Mouse (Mus musculus) limb, embryonic 12.5 days (tissue): ENCODE measurements around the gene Cntnap5a. TPM values are rescaled to one million over a fixed set of nuclear protein-coding genes. Genes with fewer than 3 reads are reported as not detected.

Experiments
- ATAC-seq: fragments of 200-750 bp; cut with Nextera tagmentation; 2 replicates; pipeline ENCODE4 v1.8.0; 2017; ENCODE audit warnings: low read depth, moderate TSS enrichment; ENCODE audit not compliant: insufficient number of reproducible peaks, insufficient read depth, low FRiP score, low TSS enrichment
- H3K27ac ChIP-seq: fragments of 300-500 bp; sonication (generic); 2 replicates; pipeline ENCODE4 v1.5.1; 2016; ENCODE audit warnings: mild to moderate bottlenecking, moderate library complexity
- H3K27me3 ChIP-seq: fragments of 300-500 bp; sonication (generic); 2 replicates; pipeline ENCODE4 v1.6.1; 2016; ENCODE audit warnings: mild to moderate bottlenecking, moderate library complexity
- H3K36me3 ChIP-seq: fragments of 300-500 bp; sonication (generic); 2 replicates; pipeline ENCODE4 v1.6.1; 2016; ENCODE audit warnings: mild to moderate bottlenecking, moderate library complexity
- H3K4me1 ChIP-seq: fragments of 300-500 bp; sonication (generic); replicated peaks from 2 replicates; pipeline ENCODE4 v1.6.1; 2016
- H3K4me2 ChIP-seq: fragments of 300-500 bp; sonication (generic); 2 replicates; pipeline ENCODE4 v1.6.1; 2016; ENCODE audit warnings: mild to moderate bottlenecking, moderate library complexity
- H3K4me3 ChIP-seq: fragments of 300-500 bp; sonication (generic); replicated peaks from 2 replicates; pipeline ENCODE4 v1.5.1; 2016; ENCODE audit warnings: mild to moderate bottlenecking
- H3K9ac ChIP-seq: fragments of 300-500 bp; sonication (generic); replicated peaks from 2 replicates; pipeline ENCODE4 v1.6.1; 2016; ENCODE audit warnings: mild to moderate bottlenecking, moderate library complexity
- H3K9me3 ChIP-seq: fragments of 300-500 bp; sonication (generic); 2 replicates; pipeline ENCODE4 v1.6.1; 2016; ENCODE audit warnings: mild to moderate bottlenecking, moderate library complexity
- WGBS: fragments of 180-500 bp; shearing (Covaris S2); methylation state at CpG from one replicate; pipeline ENCODE4 v1.1.7; 2016; 5-methylcytosine and 5-hydroxymethylcytosine counted together
- polyA plus RNA-seq: library from polyadenylated mRNA; unstranded; fragments of >200 nt; fragmentation: Nextera tagmentation; extraction: Ambion mirVana; gene quantifications from 2 replicates; pipeline ENCODE4 v1.2.1, GENCODE M21; 2016

Cntnap5a gene
- polyA plus RNA-seq, 1 experiment from 2014 or later = not detected

GRCm38 (mm10) chr1:115918396-115918795, 233.8 kb downstream of the Cntnap5a start:
- Histone ChIP-seq H3K9ac (no peak overlapping the region), H3K9me3 (0 out of 2 replicates have a peak, but pooled peaks cover 5% of the 10 kb centered on the region), H3K27me3 (no peaks in the 10 kb centered on the region), H3K27ac (no peak overlapping the region), H3K4me1 (no peaks in the 10 kb centered on the region), H3K4me2 (no peak overlapping the region), H3K36me3 (no peaks in the 10 kb centered on the region), H3K4me3 (no peak overlapping the region)
- no peak for ATAC-seq
- 65% methylated on average over 1 of the region's 1 CpGs for WGBS

- Histone ChIP-seq H3K27ac (no peak overlapping the region), H3K36me3 (no peaks in the 10 kb centered on the region), H3K4me2 (no peak overlapping the region), H3K9ac (no peak overlapping the region), H3K4me1 (no peaks in the 10 kb centered on the region), H3K4me3 (no peak overlapping the region), H3K27me3 (no peaks in the 10 kb centered on the region), H3K9me3 (no peaks in the 10 kb centered on the region)
- 87% methylated on average over 1 of the region's 1 CpGs for WGBS
- ATAC-seq = no peak
Measured at GRCm38 (mm10) chr1:115925953-115926665, 241.6 kb downstream of the Cntnap5a start.

- ATAC-seq = no peak
- H3K4me3 ChIP-seq = no peak overlapping the region
- 42% methylated on average over 1 of the region's 1 CpGs for WGBS
- no peak overlapping the region for H3K9ac ChIP-seq
- H3K4me1 ChIP-seq = no peaks in the 10 kb centered on the region
- H3K4me2 ChIP-seq = no peak overlapping the region
- no peak overlapping the region for H3K27ac ChIP-seq
- H3K9me3 ChIP-seq = no peaks in the 10 kb centered on the region
- no peaks in the 10 kb centered on the region for H3K27me3 ChIP-seq
- no peaks in the 10 kb centered on the region for H3K36me3 ChIP-seq
Measured at GRCm38 (mm10) chr1:115932045-115932444, 247.5 kb downstream of the Cntnap5a start.

- 80% methylated on average over 3 of the region's 3 CpGs for WGBS
- H3K36me3 ChIP-seq = no peaks in the 10 kb centered on the region
Measured at GRCm38 (mm10) chr1:115945892-115946291, 261.3 kb downstream of the Cntnap5a start.

GRCm38 (mm10) chr1:115956528-115956927, 272.0 kb downstream of the Cntnap5a start:
- Histone ChIP-seq H3K9ac (no peak overlapping the region), H3K4me1 (no peaks in the 10 kb centered on the region), H3K4me2 (no peak overlapping the region), H3K9me3 (no peaks in the 10 kb centered on the region), H3K36me3 (no peaks in the 10 kb centered on the region), H3K27ac (no peak overlapping the region), H3K4me3 (no peak overlapping the region), H3K27me3 (no peaks in the 10 kb centered on the region)
- no peak for ATAC-seq
- WGBS = 89% methylated on average over 2 of the region's 2 CpGs

More at GRCm38 (mm10) chr1:115945892-115946291, 261.3 kb downstream of the Cntnap5a start:
- H3K4me1 ChIP-seq = no peaks in the 10 kb centered on the region
- H3K9ac ChIP-seq = no peak overlapping the region
- no peaks in the 10 kb centered on the region for H3K27me3 ChIP-seq
- no peak overlapping the region for H3K4me3 ChIP-seq
- no peak overlapping the region for H3K4me2 ChIP-seq
- no peak for ATAC-seq
- H3K9me3 ChIP-seq = no peaks in the 10 kb centered on the region
- H3K27ac ChIP-seq = no peak overlapping the region

GRCm38 (mm10) chr1:115964993-115965575, 280.5 kb downstream of the Cntnap5a start:
- no peak overlapping the region for H3K9ac ChIP-seq
- no peak for ATAC-seq
- no peak overlapping the region for H3K4me3 ChIP-seq
- no peak overlapping the region for H3K27ac ChIP-seq
- no peaks in the 10 kb centered on the region for H3K9me3 ChIP-seq
- no peaks in the 10 kb centered on the region for H3K4me1 ChIP-seq
- no peak overlapping the region for H3K4me2 ChIP-seq
- WGBS = 92% methylated on average over 4 of the region's 4 CpGs
- no peaks in the 10 kb centered on the region for H3K27me3 ChIP-seq
- H3K36me3 ChIP-seq = no peaks in the 10 kb centered on the region

- Histone ChIP-seq H3K9me3 (no peaks in the 10 kb centered on the region), H3K36me3 (no peaks in the 10 kb centered on the region), H3K27ac (no peak overlapping the region), H3K4me1 (no peaks in the 10 kb centered on the region), H3K9ac (no peak overlapping the region), H3K4me3 (no peak overlapping the region), H3K4me2 (no peak overlapping the region), H3K27me3 (no peaks in the 10 kb centered on the region)
- ATAC-seq = no peak
- WGBS = 80% methylated on average over 1 of the region's 1 CpGs
Measured at GRCm38 (mm10) chr1:115990204-115990603, 305.6 kb downstream of the Cntnap5a start.

GRCm38 (mm10) chr1:116015768-116016167, 331.2 kb downstream of the Cntnap5a start:
- Histone ChIP-seq H3K36me3 (no peaks in the 10 kb centered on the region), H3K9me3 (no peaks in the 10 kb centered on the region), H3K27me3 (no peaks in the 10 kb centered on the region), H3K4me2 (no peak overlapping the region), H3K27ac (no peak overlapping the region), H3K4me3 (no peak overlapping the region), H3K4me1 (no peaks in the 10 kb centered on the region), H3K9ac (no peak overlapping the region)
- ATAC-seq = no peak
- WGBS = 77% methylated on average over 2 of the region's 2 CpGs

- Histone ChIP-seq H3K36me3 (no peaks in the 10 kb centered on the region), H3K27me3 (no peaks in the 10 kb centered on the region), H3K4me2 (no peak overlapping the region), H3K9me3 (no peaks in the 10 kb centered on the region), H3K9ac (no peak overlapping the region), H3K4me3 (no peak overlapping the region), H3K4me1 (no peaks in the 10 kb centered on the region), H3K27ac (no peak overlapping the region)
- WGBS = 73% methylated on average over 1 of the region's 1 CpGs
- no peak for ATAC-seq
Measured at GRCm38 (mm10) chr1:116029653-116030052, 345.1 kb downstream of the Cntnap5a start.

- H3K4me3 ChIP-seq = no peak overlapping the region
- H3K4me1 ChIP-seq = no peaks in the 10 kb centered on the region
- no peaks in the 10 kb centered on the region for H3K27me3 ChIP-seq
- WGBS = 68% methylated on average over 1 of the region's 1 CpGs
- no peak for ATAC-seq
- no peaks in the 10 kb centered on the region for H3K9me3 ChIP-seq
- no peak overlapping the region for H3K9ac ChIP-seq
- no peak overlapping the region for H3K27ac ChIP-seq
- H3K4me2 ChIP-seq = no peak overlapping the region
- H3K36me3 ChIP-seq = no peaks in the 10 kb centered on the region
Measured at GRCm38 (mm10) chr1:116035897-116036296, 351.3 kb downstream of the Cntnap5a start.

- WGBS = 79% methylated on average over 2 of the region's 2 CpGs
- Histone ChIP-seq H3K4me2 (no peak overlapping the region), H3K4me1 (no peaks in the 10 kb centered on the region)
Measured at GRCm38 (mm10) chr1:116036894-116037293, 352.3 kb downstream of the Cntnap5a start.

GRCm38 (mm10) chr1:116044083-116044482, 359.5 kb downstream of the Cntnap5a start:
- WGBS = 56% methylated on average over 1 of the region's 1 CpGs
- no peak for ATAC-seq
- Histone ChIP-seq H3K4me2 (no peak overlapping the region), H3K27ac (no peak overlapping the region), H3K4me3 (no peak overlapping the region), H3K9ac (no peak overlapping the region), H3K4me1 (no peaks in the 10 kb centered on the region), H3K9me3 (no peaks in the 10 kb centered on the region), H3K36me3 (no peaks in the 10 kb centered on the region), H3K27me3 (no peaks in the 10 kb centered on the region)

More at GRCm38 (mm10) chr1:116036894-116037293, 352.3 kb downstream of the Cntnap5a start:
- no peaks in the 10 kb centered on the region for H3K27me3 ChIP-seq
- ATAC-seq = no peak
- H3K4me3 ChIP-seq = no peak overlapping the region
- H3K27ac ChIP-seq = no peak overlapping the region
- no peaks in the 10 kb centered on the region for H3K9me3 ChIP-seq
- no peaks in the 10 kb centered on the region for H3K36me3 ChIP-seq
- no peak overlapping the region for H3K9ac ChIP-seq
